Mouse (Mus musculus) G1E (cell line): Measurements from ENCODE around the gene Abhd15.

Experiments used
- CTCF ChIP-seq: IDR thresholded peaks from 2 replicates; pipeline ENCODE4 v1.5.1; 2012; ENCODE audit warnings: low read depth, low read length, inconsistent platforms, mixed read lengths
- GATA1 ChIP-seq: IDR thresholded peaks from 2 replicates; pipeline ENCODE4 v1.6.1; 2012; ENCODE audit warnings: borderline replicate concordance, low read length, inconsistent platforms, mixed read lengths
- GATA2 ChIP-seq: IDR thresholded peaks from 2 replicates; pipeline ENCODE4 v1.6.1; 2012; ENCODE audit warnings: low read depth, low read length, inconsistent platforms, borderline replicate concordance
- POLR2AphosphoS5 ChIP-seq: IDR thresholded peaks from 2 replicates; pipeline ENCODE4 v1.6.1; 2012; ENCODE audit warnings: low read depth, low read length, inconsistent platforms; ENCODE audit not compliant: insufficient replicate concordance
- TAL1 ChIP-seq: conservative IDR thresholded peaks from 2 replicates; pipeline ENCODE4 v1.6.1; 2012; ENCODE audit warnings: low read depth, low read length, inconsistent platforms, mixed read lengths

DNA sequence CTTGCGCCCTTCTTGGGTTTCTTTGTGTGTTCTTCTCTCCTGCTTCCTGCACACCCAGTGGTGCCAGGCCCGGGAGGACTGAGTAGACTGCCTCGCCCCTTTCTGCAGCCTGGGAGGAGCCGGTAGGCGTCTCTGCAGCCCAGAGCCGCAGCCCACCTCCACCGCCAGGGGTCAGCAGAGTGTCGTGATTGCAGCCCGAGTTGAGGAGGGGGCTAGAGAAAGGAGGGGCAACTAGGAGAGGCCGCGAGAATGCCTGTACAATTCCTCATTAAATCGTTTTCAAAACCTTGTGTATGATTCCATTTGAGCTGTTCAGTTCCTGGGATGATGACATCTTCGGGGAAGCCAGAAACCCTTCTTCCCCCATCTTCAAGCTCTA is 23.8 kb upstream of the Abhd15 start:
- TF ChIP-seq CTCF (peak; percentile 82), GATA1 (no peak), TAL1 (no peak), POLR2AphosphoS5 (no peak), GATA2 (no peak)
